In the genomic region with DNA sequence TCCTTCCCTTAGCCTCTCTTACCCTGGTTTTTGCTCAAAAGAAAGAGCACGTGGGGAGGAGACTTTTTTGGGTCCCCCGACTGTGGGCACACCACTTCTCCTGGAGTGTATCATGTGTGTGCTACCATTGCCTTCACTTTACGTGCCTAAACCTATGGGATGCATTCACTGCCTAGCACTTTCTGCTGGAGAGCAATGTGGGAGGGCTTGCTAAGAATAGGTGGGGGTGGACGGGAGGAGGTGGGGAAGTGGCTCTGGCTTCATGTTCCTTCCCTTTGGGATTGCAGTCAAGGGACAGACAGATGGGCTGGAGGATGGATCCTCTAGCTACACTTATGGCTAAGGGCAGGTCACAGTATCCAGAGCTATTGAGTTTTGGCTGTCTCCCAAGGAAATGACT, we compare ENCODE assay signal across 26 mouse cellular contexts. TPM values are rescaled to one million over a fixed set of nuclear protein-coding genes. Genes with fewer than 3 reads are reported as not detected.
DNase-seq lines count a peak whose midpoint lies in the region; ATAC-seq lines count a peak whose summit lies in the region.
"Had no signal": no experiment of that assay in that cellular context is flagged by ENCODE, and none has a peak within 500 bp of the region (broad histone marks: within the 10 kb centered on the region; RNA-seq: fewer than 3 reads in every experiment).

No protein-coding gene starts in this region.

- DNase-seq in frontal cortex, postnatal 36 days (ENCODE audit: low spot score in 2 of 2), result peak; percentile 9 to 12
- DNase-seq in frontal cortex, postnatal 14 days (ENCODE audit: low spot score in 2 of 2), result no peak
- peak; percentile 34 for DNase-seq in right cerebral cortex, adult 18-20 months
- no peak for DNase-seq in right cerebral cortex, postnatal 4 days
- DNase-seq in telencephalon, adult 2 months (ENCODE audit: low read depth, low spot score), result peak; percentile 52
- DNase-seq: adrenal gland, adult 2 months; adrenal gland, postnatal 14 days; cerebellum, adult 11-12 months; cerebellum, adult 8-10 months; cerebellum, postnatal 10 days; cerebellum, postnatal 36 days; embryo, embryonic 11 days; gastrocnemius, postnatal 25 days had no signal

- no peak overlapping the region for H3K27ac ChIP-seq in kidney, embryonic 16.5 days (ENCODE audit: low read length)
- H3K27ac ChIP-seq: embryonic facial prominence, embryonic 10.5 days; embryonic facial prominence, embryonic 13.5 days; forebrain, embryonic 12.5 days; forebrain, embryonic 15.5 days; hindbrain, embryonic 12.5 days; hindbrain, embryonic 15.5 days had no signal

- H3K4me1 ChIP-seq in kidney, embryonic 16.5 days (ENCODE audit: insufficient read depth, low read length), result no peaks in the 10 kb centered on the region
- H3K4me1 ChIP-seq: embryonic facial prominence, embryonic 10.5 days; embryonic facial prominence, embryonic 13.5 days; forebrain, embryonic 12.5 days; forebrain, embryonic 15.5 days; hindbrain, embryonic 12.5 days; hindbrain, embryonic 15.5 days had no signal

- no peaks in the 10 kb centered on the region for H3K9me3 ChIP-seq in kidney, embryonic 16.5 days (ENCODE audit: low read length)
- H3K9me3 ChIP-seq: embryonic facial prominence, embryonic 10.5 days; forebrain, embryonic 12.5 days; hindbrain, embryonic 12.5 days; hindbrain, embryonic 15.5 days had no signal

- H3K27me3 ChIP-seq in kidney, embryonic 16.5 days (ENCODE audit: insufficient read depth, low read length), result peaks cover 2% of the 10 kb centered on the region; the same call in 1 of the 2 replicates
- H3K27me3 ChIP-seq: forebrain, embryonic 15.5 days; hindbrain, embryonic 15.5 days had no signal

- H3K4me3 ChIP-seq in kidney, embryonic 16.5 days (ENCODE audit: low read length), result no peak overlapping the region
- H3K4me3 ChIP-seq: embryonic facial prominence, embryonic 10.5 days; embryonic facial prominence, embryonic 13.5 days; erythroblast, embryonic 14.5 days; forebrain, embryonic 12.5 days; forebrain, embryonic 15.5 days; hindbrain, embryonic 12.5 days; hindbrain, embryonic 15.5 days had no signal

- H3K4me2 ChIP-seq in kidney, embryonic 16.5 days (replicated peaks; ENCODE audit: low read depth, low read length), result no peak overlapping the region
- H3K4me2 ChIP-seq: embryonic facial prominence, embryonic 13.5 days; forebrain, embryonic 12.5 days; forebrain, embryonic 15.5 days; heart, embryonic 11.5 days; hindbrain, embryonic 12.5 days; hindbrain, embryonic 15.5 days had no signal

- no peak for ATAC-seq in kidney, embryonic 16.5 days (ENCODE audit: low FRiP score, low TSS enrichment)
- ATAC-seq: CD4-positive, CD25-positive, alpha-beta regulatory T cell, adult 4 months; forebrain, embryonic 15.5 days had no signal

- H3K9ac ChIP-seq in kidney, embryonic 16.5 days (replicated peaks; ENCODE audit: low read length), result no peak overlapping the region
- H3K9ac ChIP-seq: embryonic facial prominence, embryonic 13.5 days; forebrain, embryonic 12.5 days; forebrain, embryonic 15.5 days; hindbrain, embryonic 12.5 days; hindbrain, embryonic 15.5 days had no signal

- no peaks in the 10 kb centered on the region for H3K36me3 ChIP-seq in kidney, embryonic 16.5 days (ENCODE audit: insufficient read depth, low read length)
- H3K36me3 ChIP-seq: embryonic facial prominence, embryonic 10.5 days; embryonic facial prominence, embryonic 13.5 days; forebrain, embryonic 12.5 days; forebrain, embryonic 15.5 days; hindbrain, embryonic 12.5 days; hindbrain, embryonic 15.5 days had no signal

- WGBS in kidney, embryonic 16.5 days, result 70% methylated on average over 4 of the region's 4 CpGs

RNA-seq across cellular contexts. Expression of gene Tnfrsf8, which starts 5.7 kb away (rescaled TPM):
- 0.06 TPM in 1 of 2 replicates, not detected in the other for polyA plus RNA-seq in kidney, embryonic 16.5 days (2015; fragmentation: Nextera tagmentation; extraction: Ambion mirVana)
- polyA plus RNA-seq: C2C12; embryonic facial prominence, embryonic 10.5 days; erythroblast, embryonic 14.5 days; heart, embryonic 14.5 days; intestine, embryonic 14.5 days had no signal

Comparison
In these comparisons a context has a peak if more than half of its experiments do, and no peak if none do; other contexts are left out.
1. DNase-seq: peak in frontal cortex, postnatal 36 days (2 of 2), right cerebral cortex, adult 18-20 months (single experiment) and telencephalon, adult 2 months (single experiment); none in frontal cortex, postnatal 14 days (0 of 2) and right cerebral cortex, postnatal 4 days (single experiment).